Mouse (Mus musculus) layer of hippocampus, adult 9-11 months (tissue): Measurements from ENCODE around the gene Slc13a1.
"Not testable (repeated sequence)": the region's sequence is repeated elsewhere in the genome, so short reads cannot be mapped to it uniquely, and the experiment has no call there.

Experiments used
- DNase-seq: peaks from one replicate; pipeline ENCODE4 v3.0.0; 2022

The Slc13a1 gene

GRCm38 (mm10) chr6:24167734-24168327 is at the start of gene Slc13a1:
Slc13a1 (minus strand) TSS chr6:24168092.
- no peak for DNase-seq

- no peak for DNase-seq
Measured at GRCm38 (mm10) chr6:24207866-24208265, 40.0 kb upstream of the Slc13a1 start.

- DNase-seq = no peak
Measured at GRCm38 (mm10) chr6:24202226-24202625, 34.3 kb upstream of the Slc13a1 start.

GRCm38 (mm10) chr6:24200644-24201484 is 33.0 kb upstream of the Slc13a1 start:
- no peak for DNase-seq

GRCm38 (mm10) chr6:24197501-24198195 is 29.8 kb upstream of the Slc13a1 start:
- not testable (repeated sequence) for DNase-seq

- DNase-seq = not testable (repeated sequence)
Measured at GRCm38 (mm10) chr6:24196406-24196805, 28.5 kb upstream of the Slc13a1 start.

GRCm38 (mm10) chr6:24183439-24183838 is 15.5 kb upstream of the Slc13a1 start:
- no peak for DNase-seq

- DNase-seq = peak; percentile 7
Measured at GRCm38 (mm10) chr6:24175393-24175792, 7.5 kb upstream of the Slc13a1 start.

GRCm38 (mm10) chr6:24173951-24174350 is 6.1 kb upstream of the Slc13a1 start:
- no peak for DNase-seq

- DNase-seq = no peak
Measured at GRCm38 (mm10) chr6:24172736-24173135, 4.8 kb upstream of the Slc13a1 start.

GRCm38 (mm10) chr6:24166772-24167171 is 1.1 kb downstream of the Slc13a1 start:
- DNase-seq = no peak

- no peak for DNase-seq
Measured at GRCm38 (mm10) chr6:24165249-24165648, 2.6 kb downstream of the Slc13a1 start.

GRCm38 (mm10) chr6:24159795-24160194 is 8.1 kb downstream of the Slc13a1 start:
- DNase-seq = no peak

- DNase-seq = no peak
Measured at GRCm38 (mm10) chr6:24154901-24155300, 13.0 kb downstream of the Slc13a1 start.

GRCm38 (mm10) chr6:24132951-24133350 is 34.9 kb downstream of the Slc13a1 start:
- no peak for DNase-seq

GRCm38 (mm10) chr6:24122632-24123031 is 45.3 kb downstream of the Slc13a1 start:
- no peak for DNase-seq

- no peak for DNase-seq
Measured at GRCm38 (mm10) chr6:24111614-24112013, 56.3 kb downstream of the Slc13a1 start.

GRCm38 (mm10) chr6:24108471-24108870 is 59.4 kb downstream of the Slc13a1 start:
- DNase-seq = no peak

GRCm38 (mm10) chr6:24106157-24106556 is 61.7 kb downstream of the Slc13a1 start:
- DNase-seq = no peak

GRCm38 (mm10) chr6:24105681-24106080 is 62.2 kb downstream of the Slc13a1 start:
- DNase-seq = no peak

GRCm38 (mm10) chr6:24101281-24101680 is 66.6 kb downstream of the Slc13a1 start:
- no peak for DNase-seq

- DNase-seq = no peak
Measured at GRCm38 (mm10) chr6:24100705-24101104, 67.2 kb downstream of the Slc13a1 start.

GRCm38 (mm10) chr6:24097400-24097799 is 70.5 kb downstream of the Slc13a1 start:
- no peak for DNase-seq

GRCm38 (mm10) chr6:24076089-24076488 is 91.8 kb downstream of the Slc13a1 start:
- no peak for DNase-seq
